8 mouse cellular contexts compared by ENCODE assay signal in genomic region chr17:34640778-34641601, GRCm38 (mm10). TPM values are rescaled to one million over a fixed set of nuclear protein-coding genes. Genes with fewer than 3 reads are reported as not detected.
DNase-seq lines count a peak whose midpoint lies in the region; ATAC-seq and TF ChIP-seq lines count a peak whose summit lies in the region.

No protein-coding gene starts in this region.

- H3K9me3 ChIP-seq in kidney, embryonic 15.5 days (replicated peaks), result no peaks in the 10 kb centered on the region
- H3K9me3 ChIP-seq in midbrain, postnatal 0 days (ENCODE audit: low read length), result no peaks in the 10 kb centered on the region

- 0 out of 2 replicates have a peak overlapping the region, but pooled peaks have one; percentile 26 for H3K4me2 ChIP-seq in kidney, embryonic 15.5 days
- no peak overlapping the region for H3K4me2 ChIP-seq in midbrain, postnatal 0 days (ENCODE audit: low read depth, low read length, poor library complexity, severe bottlenecking)

- WGBS in kidney, embryonic 15.5 days, result 13% methylated on average over 11 of the region's 11 CpGs
- WGBS in midbrain, postnatal 0 days, result 12% methylated on average over 11 of the region's 11 CpGs

- ATAC-seq in kidney, embryonic 15.5 days (replicated peaks; ENCODE audit: low FRiP score), result peak; percentile 62; the same call in 1 of the 2 replicates
- ATAC-seq in midbrain, postnatal 0 days (ENCODE audit: low FRiP score), result no peak

- peaks cover 27% of the 10 kb centered on the region for H3K4me1 ChIP-seq in kidney, embryonic 15.5 days
- no peaks in the 10 kb centered on the region for H3K4me1 ChIP-seq in midbrain, postnatal 0 days (ENCODE audit: insufficient read depth, low read length)

- H3K36me3 ChIP-seq in kidney, embryonic 15.5 days, result no peaks in the 10 kb centered on the region; the same call in 1 of the 2 replicates
- no peaks in the 10 kb centered on the region for H3K36me3 ChIP-seq in midbrain, postnatal 0 days (ENCODE audit: insufficient read depth, low read length)

- TF ChIP-seq CTCF in midbrain, postnatal 0 days (IDR thresholded peaks at IDR 0.05), result peak; percentile 26; the same call in 1 of the 2 replicates

- 0 out of 2 replicates have a peak overlapping the region, but pooled peaks have one; percentile 12 for H3K9ac ChIP-seq in kidney, embryonic 15.5 days
- H3K9ac ChIP-seq in midbrain, postnatal 0 days (replicated peaks; ENCODE audit: low read length, poor library complexity, severe bottlenecking), result no peak overlapping the region

- H3K4me3 ChIP-seq in kidney, embryonic 15.5 days (replicated peaks), result no peak overlapping the region
- H3K4me3 ChIP-seq in midbrain, postnatal 0 days (ENCODE audit: low read depth, low read length), result no peak overlapping the region

- DNase-seq in adrenal gland, adult (ENCODE audit: inconsistent age in 2 of 2, low spot score in 1 of 2), result peak; percentile 25 to 71
- no peak for DNase-seq in adrenal gland, postnatal 25 days
- peak; percentile 72 for DNase-seq in right cerebral cortex, adult 18-20 months
- DNase-seq in right cerebral cortex, adult 2 months (ENCODE audit: low spot score in 2 of 2), result no peak
- DNase-seq in heart, adult 18-20 months, result peak; percentile 76 to 84
- peak; percentile 73 for DNase-seq in midbrain, postnatal 0 days (ENCODE audit: low spot score)
- no peak for DNase-seq in thymus, adult 18-20 months

- peak overlapping the region; percentile 82 for H3K27ac ChIP-seq in kidney, embryonic 15.5 days
- peak overlapping the region; percentile 32; the same call in 1 of the 2 replicates for H3K27ac ChIP-seq in midbrain, postnatal 0 days (ENCODE audit: low read depth, low read length)

- no peaks in the 10 kb centered on the region for H3K27me3 ChIP-seq in kidney, embryonic 15.5 days
- no peaks in the 10 kb centered on the region for H3K27me3 ChIP-seq in midbrain, postnatal 0 days (ENCODE audit: insufficient read depth, low read length)

RNA-seq across cellular contexts. Expression of gene Fkbpl, which starts 3.6 kb away (rescaled TPM):
- total RNA-seq in adrenal gland, postnatal 25 days (2021), result 13.4 TPM in 2 replicates
- 1 to 10 TPM; 5.8 to 6.5 TPM for total RNA-seq in heart, adult 18-20 months (2021)
- polyA plus RNA-seq in kidney, embryonic 15.5 days (2015; fragmentation: Nextera tagmentation; extraction: Ambion mirVana), result 17.2 and 18.4 TPM in 2 replicates
- 6.2 and 7.2 TPM in 2 replicates for total RNA-seq in midbrain, postnatal 0 days (2014; rRNA removed)
- polyA plus RNA-seq in midbrain, postnatal 0 days (2015; fragmentation: Nextera tagmentation; extraction: Ambion mirVana), result 10.7 and 12.9 TPM in 2 replicates

RNA-seq across cellular contexts. Expression of gene Atf6b, which starts 6.0 kb away (rescaled TPM):
- 50.4 and 52.5 TPM in 2 replicates for total RNA-seq in adrenal gland, postnatal 25 days (2021)
- 10 to 100 TPM; 15.5 to 17.2 TPM for total RNA-seq in heart, adult 18-20 months (2021)
- polyA plus RNA-seq in kidney, embryonic 15.5 days (2015; fragmentation: Nextera tagmentation; extraction: Ambion mirVana), result 86.2 and 98.2 TPM in 2 replicates
- total RNA-seq in midbrain, postnatal 0 days (2014; rRNA removed), result 47.9 and 57.4 TPM in 2 replicates
- polyA plus RNA-seq in midbrain, postnatal 0 days (2015; fragmentation: Nextera tagmentation; extraction: Ambion mirVana), result 83.0 and 86.0 TPM in 2 replicates

RNA-seq across cellular contexts. Expression of gene Prrt1, which starts 11.7 kb away (rescaled TPM):
- total RNA-seq in adrenal gland, postnatal 25 days (2021), result 10.8 and 13.5 TPM in 2 replicates
- 1 to 10 TPM in 1 of 2 experiments, under 1 TPM in 1; 0.93 to 1.5 TPM for total RNA-seq in heart, adult 18-20 months (2021)
- polyA plus RNA-seq in kidney, embryonic 15.5 days (2015; fragmentation: Nextera tagmentation; extraction: Ambion mirVana), result 0.24 and 0.35 TPM in 2 replicates
- total RNA-seq in midbrain, postnatal 0 days (2014; rRNA removed), result 9.1 and 15.1 TPM in 2 replicates
- polyA plus RNA-seq in midbrain, postnatal 0 days (2015; fragmentation: Nextera tagmentation; extraction: Ambion mirVana), result 13.3 and 14.0 TPM in 2 replicates

RNA-seq across cellular contexts. Expression of gene Ppt2, which starts 12.7 kb away (rescaled TPM):
- 56.9 and 61.1 TPM in 2 replicates for total RNA-seq in adrenal gland, postnatal 25 days (2021)
- total RNA-seq in heart, adult 18-20 months (2021), result 10 to 100 TPM; 55.5 to 55.8 TPM
- 36.5 and 39.1 TPM in 2 replicates for polyA plus RNA-seq in kidney, embryonic 15.5 days (2015; fragmentation: Nextera tagmentation; extraction: Ambion mirVana)
- total RNA-seq in midbrain, postnatal 0 days (2014; rRNA removed), result 21.1 and 31.0 TPM in 2 replicates
- polyA plus RNA-seq in midbrain, postnatal 0 days (2015; fragmentation: Nextera tagmentation; extraction: Ambion mirVana), result 18.0 and 20.8 TPM in 2 replicates

RNA-seq across cellular contexts. Expression of gene Egfl8, which starts 25.2 kb away (rescaled TPM):
- 3.0 and 3.8 TPM in 2 replicates for total RNA-seq in adrenal gland, postnatal 25 days (2021)
- total RNA-seq in heart, adult 18-20 months (2021), result 1 to 10 TPM in 1 of 2 experiments, under 1 TPM in 1; 0.85 to 1.1 TPM
- 3.5 and 4.4 TPM in 2 replicates for polyA plus RNA-seq in kidney, embryonic 15.5 days (2015; fragmentation: Nextera tagmentation; extraction: Ambion mirVana)
- 3.2 and 6.0 TPM in 2 replicates for total RNA-seq in midbrain, postnatal 0 days (2014; rRNA removed)
- 4.9 and 5.0 TPM in 2 replicates for polyA plus RNA-seq in midbrain, postnatal 0 days (2015; fragmentation: Nextera tagmentation; extraction: Ambion mirVana)

Comparison
In these comparisons a context has a peak if more than half of its experiments do, and no peak if none do; other contexts are left out.
1. DNase-seq: peak in adrenal gland, adult (2 of 2), right cerebral cortex, adult 18-20 months (single experiment), heart, adult 18-20 months (2 of 2) and midbrain, postnatal 0 days (single experiment); none in adrenal gland, postnatal 25 days (single experiment), right cerebral cortex, adult 2 months (0 of 2) and thymus, adult 18-20 months (0 of 2).